Mouse (Mus musculus) adrenal gland, adult 2 months (tissue): ENCODE measurements at regions not wholly inside any gene's neighbourhood (a gene's known extent, or its start where the extent isn't known, plus 50 kb on each side); places are given as distances from the start of the nearest gene placed in this dataset.
"Not testable (repeated sequence)": the region's sequence is repeated elsewhere in the genome, so short reads cannot be mapped to it uniquely, and the experiment has no call there.

Experiments
- DNase-seq: peaks from one replicate; pipeline ENCODE4 v3.0.0; 2021

DNA sequence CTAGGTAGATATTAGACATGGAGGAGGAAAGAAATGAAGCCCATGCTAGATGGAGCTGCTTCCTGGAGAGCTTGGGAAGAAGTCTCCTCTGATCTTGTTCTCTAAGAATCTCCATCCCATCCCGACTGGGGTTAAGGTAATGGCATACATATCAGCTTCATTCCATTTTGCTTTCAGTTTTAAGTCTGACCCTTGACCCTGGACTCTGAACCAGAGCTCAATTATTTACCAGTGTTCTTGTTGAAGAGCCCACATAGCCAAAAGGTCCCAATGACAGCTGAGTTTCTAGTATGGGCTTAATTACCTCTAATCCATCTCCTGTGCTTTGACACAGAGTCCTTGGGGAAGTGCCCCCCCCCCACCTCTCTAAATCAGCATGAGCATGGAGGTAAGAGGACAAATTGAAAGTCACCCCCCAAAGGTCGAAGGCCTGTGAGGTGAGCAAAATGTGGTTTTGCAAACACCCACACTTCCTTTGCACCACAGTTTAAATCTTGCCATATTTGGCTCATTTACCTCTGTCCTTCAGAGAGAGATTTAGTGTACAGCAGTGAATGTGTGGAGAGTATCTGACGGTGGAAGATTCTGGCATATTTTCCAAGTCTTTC lies 371.5 kb downstream of the Ets1 start:
- DNase-seq, result no peak

DNA sequence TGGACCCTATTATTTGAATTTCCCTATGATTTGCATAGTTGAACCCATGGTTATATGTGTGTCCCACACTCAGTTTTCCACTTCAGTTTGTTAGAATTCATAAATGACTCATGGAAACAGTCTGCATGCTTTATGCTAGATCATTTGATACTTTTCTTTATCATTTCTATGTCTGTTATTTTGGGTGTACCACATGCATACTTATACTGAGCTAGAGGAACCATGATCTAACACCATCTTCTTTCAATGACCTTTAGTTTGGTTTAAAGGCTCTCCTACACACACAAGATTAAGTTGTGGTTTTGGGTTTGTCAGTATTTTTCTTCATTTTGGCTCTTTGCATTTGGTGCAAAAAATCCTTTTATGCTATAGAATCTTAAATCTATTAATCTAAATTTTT lies 375.2 kb downstream of the Ets1 start:
- no peak for DNase-seq

DNA sequence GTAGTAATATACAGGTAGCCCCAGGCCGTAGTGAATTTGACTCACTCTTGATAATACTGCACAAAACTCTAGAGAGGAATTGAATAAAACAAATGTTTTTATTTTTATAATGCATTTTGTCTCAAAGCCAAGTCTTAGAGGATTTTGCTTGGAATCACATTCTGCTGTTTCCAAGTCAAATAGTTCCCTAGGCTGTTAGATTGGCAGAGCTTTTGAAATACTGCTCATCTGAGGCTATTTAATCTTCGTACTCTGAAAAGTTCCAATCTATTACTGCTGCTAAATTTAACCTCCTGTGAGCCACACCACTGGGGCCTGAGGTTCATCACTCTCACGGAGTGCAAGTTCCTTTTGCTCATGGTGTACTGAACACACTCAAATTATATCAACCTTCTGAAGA lies 399.4 kb downstream of the Ets1 start:
- no peak for DNase-seq

DNA sequence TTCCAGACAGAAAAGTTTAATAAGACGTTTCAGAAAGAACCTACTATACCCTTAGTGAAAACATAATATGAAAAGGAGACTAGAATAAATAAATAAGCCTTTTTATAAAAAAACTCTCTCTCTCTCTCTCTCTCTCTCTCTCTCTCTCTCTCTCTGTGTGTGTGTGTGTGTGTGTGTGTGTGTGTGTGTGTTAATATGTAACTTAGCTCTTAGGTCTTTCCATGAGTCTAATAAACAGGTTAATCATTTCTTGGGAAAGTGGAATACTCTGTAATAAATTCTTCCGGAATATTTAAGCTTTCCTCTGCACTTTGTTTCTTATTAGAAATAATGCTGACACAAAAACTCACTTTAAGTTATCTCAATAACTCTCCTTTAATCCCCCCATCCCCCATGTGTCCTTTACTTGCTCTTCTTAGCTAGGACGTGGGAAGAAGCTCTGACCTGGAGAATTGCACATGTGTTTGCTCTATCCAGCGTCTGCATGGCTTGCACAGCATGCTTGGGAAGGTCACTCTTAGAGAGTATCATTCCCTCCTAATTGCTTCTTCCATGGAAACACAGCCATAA lies 403.3 kb downstream of the Ets1 start:
- no peak for DNase-seq

DNA sequence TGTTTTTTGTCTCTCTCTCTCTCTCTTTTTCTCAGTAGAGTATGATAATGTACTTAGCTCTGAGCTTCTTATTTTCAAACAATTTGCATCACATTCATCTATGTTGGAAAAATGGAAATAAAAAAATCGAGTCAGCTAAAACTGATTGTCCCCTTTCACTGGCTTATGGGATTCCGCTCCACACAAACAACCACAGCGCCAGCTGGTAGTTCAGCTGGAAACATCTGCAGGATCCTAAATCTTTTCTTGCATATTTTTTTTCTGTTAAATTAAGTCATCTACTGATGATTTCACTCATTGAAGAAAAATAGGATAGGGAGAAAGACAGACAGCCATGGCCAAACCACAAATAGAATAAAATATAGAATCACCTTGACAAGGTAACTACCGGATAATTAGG lies 414.8 kb downstream of the Ets1 start:
- no peak for DNase-seq

DNA sequence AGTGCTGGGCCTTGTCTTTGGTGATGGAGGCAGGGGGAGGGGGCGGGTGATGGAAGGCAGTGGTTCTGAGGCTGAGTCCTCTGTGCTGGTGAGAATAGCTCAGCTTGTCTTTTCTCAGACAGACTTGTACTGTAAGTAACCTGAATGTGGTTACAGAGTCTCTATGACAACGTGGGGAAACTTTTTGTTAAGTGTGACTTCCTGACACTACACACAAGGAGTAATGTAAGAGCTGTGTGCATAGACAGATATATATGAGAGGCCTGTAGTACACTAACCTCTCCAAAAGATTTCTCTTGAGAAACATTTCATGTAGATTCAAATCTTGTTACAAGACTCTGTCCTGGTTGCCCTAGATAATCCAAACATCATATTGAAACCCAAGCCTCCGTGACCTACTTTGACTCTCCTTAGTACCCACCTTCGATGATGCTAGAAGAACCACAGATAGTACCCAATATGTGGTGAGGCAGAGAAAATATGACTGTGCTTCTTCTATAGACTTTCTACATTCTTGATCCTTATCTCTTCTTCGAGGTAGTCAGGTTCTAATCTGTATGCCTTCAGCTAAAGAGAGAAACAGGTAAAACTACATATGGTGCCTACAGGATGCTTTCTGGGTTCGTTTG lies 424.7 kb downstream of the Ets1 start:
- DNase-seq, result no peak

DNA sequence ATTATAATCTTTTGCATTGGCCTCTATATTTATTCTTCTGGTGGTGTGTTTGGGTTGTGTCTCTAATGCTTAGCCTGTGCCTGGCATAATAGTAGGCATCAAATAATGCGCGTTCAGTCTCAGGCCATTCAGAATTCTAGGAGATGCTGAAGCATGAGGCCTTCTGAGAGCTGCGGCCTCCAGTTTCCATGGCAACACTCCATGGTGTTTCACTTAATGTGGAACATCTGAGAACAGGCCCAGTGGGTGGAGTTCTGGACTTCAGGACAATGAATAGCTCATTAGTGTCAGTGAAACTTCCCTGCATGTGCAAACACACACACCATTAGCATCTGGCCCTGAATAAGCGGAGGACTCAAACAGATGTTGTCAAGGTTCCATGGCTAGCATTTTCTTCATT lies 426.5 kb downstream of the Ets1 start:
- no peak for DNase-seq

DNA sequence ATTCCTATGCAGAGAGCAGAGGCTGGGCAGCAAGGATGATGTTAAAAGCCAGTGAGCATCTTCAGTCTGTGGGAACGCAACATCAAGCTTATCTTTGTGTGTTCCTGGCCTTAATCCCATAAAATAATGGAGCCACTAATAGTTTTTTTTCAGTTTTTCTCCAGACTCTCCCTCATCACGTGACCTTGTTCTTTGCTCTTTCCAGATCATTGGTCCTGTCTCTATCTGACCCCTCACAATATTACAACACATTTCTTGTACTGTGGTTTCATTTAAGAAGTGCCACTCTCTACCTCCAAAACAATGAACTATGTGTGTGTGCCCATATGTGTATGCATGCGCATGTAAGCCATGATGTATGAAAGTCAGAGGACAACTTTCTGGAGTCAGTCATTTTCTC lies 429.3 kb downstream of the Ets1 start:
- no peak for DNase-seq

DNA sequence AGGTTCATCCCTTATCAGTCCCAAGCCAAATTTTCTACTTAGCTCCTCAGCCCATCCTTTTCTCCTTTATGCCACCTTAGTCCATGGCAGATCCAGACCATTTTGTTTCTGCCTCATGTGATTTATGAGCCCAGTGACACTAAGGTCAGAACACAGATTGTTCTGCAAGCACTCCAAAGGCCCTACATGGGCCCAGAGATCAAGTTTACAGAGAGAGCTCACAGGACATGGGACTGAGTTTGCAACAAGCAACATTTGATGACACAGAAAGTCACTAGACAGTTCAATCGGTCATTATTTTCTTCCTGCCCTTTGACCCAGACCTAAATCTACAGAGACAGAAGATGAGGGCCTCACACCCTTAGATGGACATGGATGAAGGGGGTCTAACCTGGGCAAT lies 431.5 kb downstream of the Ets1 start:
- DNase-seq, result no peak

DNA sequence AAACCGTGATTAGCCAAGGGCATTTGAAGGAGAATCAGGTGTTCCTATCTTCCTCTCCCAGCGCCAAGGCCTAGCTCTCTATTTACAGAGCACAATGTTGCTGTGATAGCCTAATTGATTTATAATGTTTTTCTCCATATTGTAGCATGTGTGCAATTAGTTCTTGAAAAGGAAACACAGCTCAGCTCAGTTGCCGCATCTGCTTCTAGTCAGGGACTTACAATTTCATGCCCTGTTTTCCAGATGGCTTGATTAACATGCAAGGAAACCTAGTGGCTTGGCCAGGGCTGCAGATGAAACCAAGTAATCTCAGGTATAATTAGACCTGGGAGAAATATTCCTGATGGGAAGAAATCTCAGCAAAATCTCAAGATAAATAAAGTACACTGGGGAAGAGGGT lies 434.1 kb downstream of the Ets1 start:
- no peak for DNase-seq

DNA sequence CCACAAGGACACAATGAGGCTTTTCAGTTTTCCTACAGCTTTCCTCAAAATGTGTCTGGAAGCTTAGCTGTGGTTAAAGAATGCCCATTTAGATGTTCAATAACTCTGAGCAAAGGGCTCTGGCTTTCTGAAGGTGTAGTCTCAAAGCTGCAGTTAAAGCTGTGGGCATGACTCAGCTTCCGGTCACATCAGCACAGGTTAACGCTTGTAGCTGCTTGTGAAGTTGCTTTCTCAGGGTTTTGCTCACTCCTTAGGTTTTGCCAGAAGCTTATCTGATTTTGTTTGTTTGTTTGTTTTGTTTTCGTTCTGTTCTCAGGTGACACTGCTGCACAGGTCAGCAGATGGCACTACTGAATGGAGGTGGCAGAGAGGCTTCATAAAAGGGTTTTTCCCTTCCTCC lies 444.2 kb downstream of the Ets1 start:
- no peak for DNase-seq

DNA sequence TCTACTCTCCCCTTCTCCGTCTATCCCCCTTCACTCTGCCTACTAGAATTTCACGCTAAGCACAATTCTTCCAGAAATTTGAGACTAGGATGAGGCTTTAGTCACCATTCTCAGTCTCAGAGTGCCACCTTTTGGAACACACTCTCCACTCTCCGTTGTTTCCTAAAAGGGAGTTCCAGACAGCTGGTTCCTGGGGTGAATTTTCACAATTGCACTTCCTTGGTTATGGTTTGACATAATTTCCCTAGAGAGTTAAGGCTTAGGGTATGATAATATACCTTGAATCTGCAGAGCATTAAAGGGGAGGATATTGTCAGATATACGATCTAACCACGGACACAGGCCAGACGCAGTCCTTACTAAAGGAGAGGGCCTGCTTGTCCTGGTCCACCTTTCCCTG lies 444.8 kb downstream of the Ets1 start:
- DNase-seq, result peak; percentile 6

DNA sequence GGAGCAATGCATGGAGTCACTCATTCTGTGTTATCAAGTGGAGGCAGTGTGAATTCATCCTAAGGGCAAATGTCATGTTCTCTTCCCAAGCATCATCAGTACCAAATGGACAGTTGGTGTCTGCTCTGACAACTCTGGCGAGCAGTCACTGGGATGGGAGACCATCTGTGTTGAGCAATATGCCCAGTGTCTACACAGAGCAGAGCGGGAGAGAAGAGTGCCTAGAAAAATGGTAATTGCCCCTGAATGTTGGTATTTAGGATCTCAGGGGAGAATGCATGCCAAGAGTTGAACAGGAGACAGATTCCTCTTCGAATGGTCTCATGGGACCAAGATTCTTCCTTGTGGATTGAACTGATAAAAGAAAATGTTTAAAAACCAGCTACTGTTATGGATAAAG lies 454.0 kb downstream of the Ets1 start:
- no peak for DNase-seq

DNA sequence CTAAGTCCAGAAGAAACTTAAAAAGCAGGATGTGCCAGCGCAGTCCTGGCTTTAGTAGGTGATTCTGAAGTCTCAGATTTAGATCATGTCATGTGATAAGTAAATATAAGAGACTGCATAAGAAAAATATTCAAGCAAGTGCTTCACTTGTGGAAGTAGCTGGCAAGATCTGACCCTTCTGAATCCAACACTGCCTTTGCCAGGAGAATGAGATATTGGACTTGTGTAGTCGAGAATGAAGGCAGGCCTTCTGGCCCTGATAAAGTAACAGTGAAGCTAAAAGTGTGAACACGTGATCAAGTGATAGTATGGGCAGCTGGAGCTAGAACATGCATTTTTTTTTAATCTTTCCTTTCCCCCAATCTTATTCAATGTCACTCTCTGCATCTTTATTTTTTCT lies 455.6 kb downstream of the Ets1 start:
- no peak for DNase-seq

DNA sequence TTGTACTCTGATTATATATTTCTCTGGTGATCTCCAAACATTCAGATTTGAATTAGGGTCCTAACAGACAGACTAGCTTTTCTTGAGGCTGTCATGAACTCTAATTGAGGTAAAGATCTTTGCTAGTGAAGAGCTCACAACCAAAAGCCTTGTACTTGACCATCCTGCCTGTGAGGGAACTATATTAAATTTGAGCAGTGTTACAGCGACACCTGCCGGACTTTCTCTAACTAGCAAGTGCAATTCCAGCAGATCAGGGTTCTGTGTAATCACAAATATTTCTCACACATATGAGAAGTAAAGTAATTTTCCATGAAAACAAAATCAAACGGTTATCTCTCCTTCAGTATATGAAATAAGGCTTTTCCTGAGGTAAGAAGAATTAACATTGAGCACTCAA lies 459.6 kb downstream of the Ets1 start:
- peak; percentile 60 for DNase-seq

DNA sequence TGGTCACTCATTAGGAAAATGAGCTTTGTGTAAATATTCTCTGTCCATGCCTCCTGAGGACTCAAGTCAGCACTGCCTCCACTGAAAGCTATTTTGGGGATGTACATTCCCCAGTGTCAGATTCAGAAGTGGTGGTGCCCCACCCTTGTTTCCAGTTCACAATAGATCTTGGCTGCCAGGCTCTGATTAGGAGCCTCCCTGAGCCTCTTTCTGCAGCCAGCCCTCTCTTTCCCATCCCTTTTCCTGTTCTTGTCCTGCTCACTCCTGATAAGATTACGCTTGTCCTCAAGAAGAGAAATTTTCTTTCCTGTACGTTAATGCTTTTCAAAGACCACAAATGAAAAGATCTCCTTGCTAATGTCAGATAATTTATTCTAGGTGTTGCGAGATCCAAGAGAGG lies 465.2 kb downstream of the Ets1 start:
- DNase-seq, result peak; percentile 30

DNA sequence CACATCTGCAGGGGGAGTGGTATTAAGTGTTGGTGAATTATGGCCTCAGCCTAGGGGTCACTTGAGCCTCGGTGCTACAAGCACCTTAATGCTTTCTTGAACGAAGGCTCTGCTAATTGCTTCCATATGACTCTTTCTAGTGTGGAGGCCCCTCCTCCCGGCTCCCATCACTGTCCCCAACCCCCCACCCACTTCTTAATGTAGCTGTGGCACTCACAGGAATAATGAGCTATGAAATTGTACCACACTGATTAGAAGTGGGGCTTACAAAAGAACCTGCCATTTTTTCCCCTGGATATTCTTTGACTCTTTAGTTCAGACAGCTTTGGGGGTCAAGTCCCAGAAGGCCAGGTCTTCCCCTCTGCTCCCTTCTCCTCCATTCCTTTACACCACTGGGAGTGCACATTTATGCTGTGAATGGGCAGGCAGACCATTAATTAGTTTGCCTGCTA lies 468.6 kb downstream of the Ets1 start:
- DNase-seq, result no peak

DNA sequence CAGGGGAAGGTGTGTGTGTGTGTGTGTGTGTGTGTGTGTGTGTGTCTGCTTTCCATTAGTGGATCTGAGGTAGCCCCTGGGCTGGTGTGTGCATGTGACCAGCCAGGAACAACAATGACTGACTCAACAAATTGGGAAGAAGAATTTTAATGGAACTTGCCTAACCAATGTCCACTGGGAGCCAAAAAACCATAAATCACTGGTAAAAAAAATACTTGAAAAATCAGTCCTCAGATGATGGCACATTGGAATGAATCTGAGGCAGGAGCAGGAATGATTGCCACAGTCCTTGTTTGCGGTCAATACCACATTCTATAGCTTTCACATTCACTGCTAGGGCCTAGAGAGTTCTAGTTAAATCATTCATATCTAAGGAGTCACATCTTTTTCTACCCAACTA lies 487.8 kb downstream of the Ets1 start:
- no peak for DNase-seq

DNA sequence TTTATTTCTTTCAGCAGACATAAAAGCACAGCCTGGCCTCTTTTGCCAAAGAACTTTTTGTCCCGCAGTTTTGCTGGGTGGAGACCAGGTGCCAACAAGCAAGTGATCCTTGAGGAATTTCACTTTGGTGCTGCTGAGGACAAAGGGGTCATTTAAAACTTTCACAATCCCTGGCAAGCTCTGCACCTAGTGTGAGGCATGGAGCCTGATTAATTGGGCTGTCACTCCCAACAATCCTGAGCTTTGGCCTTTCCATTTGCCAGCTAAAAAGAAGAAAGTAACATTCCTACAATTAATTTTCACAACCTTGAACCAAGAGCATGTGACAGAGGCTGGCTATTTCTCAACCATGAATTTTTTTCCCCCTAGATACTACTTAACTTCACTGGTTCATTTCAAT lies 516.2 kb downstream of the Ets1 start:
- peak; percentile 54 for DNase-seq

DNA sequence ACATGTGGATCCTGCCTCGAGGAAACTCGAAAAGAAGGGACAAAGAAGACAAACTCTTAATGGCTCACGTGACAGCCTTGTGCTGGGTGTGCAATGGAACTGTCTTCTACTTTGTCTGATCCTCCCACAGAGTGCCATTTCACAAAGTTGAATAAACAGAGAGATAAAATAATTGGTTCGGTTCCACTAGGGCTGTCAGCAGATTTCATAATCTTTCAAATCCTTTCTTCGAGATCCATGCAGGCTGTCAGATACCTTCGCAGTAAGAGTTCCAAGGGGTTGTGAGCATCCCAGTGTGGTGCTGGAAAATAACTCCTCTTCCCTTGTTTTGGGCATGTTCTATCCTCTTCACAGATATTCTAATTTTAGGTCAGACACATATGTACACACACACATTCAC lies 532.1 kb downstream of the Ets1 start:
- no peak for DNase-seq

DNA sequence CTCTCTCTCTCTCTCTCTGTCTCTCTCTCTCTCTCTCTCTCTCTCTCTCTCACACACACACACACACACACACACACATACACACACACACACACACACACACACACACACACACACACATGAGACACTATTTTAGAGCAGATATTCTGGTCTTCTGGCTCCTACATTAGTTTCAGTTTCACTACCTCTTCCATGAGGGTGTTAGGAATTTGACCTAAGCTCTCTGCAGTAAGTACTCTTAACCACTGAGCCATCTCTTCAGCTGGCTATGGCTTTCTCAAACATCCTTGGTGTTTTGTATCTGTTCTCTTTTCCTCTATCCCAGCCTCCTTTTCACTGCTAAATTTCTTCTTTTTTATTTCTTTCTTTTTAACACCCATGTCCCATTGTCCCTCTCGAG lies 533.1 kb downstream of the Ets1 start:
- DNase-seq, result not testable (repeated sequence)

DNA sequence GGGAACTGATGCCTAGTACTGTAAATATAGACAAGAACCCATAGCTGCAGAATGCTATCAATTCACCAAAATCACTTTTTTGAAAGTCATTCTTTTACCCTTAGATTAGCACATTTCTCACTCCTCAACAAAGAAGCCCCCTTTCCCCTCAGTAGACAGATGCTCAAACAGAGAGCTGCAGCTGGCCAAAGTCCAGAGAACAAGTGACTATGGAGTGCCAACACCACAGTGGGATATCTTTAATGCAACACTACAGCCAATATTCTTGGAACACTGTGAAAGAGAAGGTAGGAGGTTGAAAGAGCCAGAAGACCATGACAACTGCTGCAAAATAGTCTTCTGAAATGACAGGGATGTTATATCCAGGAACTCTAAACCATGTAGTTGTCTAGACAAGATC lies 544.0 kb downstream of the Ets1 start:
- no peak for DNase-seq

DNA sequence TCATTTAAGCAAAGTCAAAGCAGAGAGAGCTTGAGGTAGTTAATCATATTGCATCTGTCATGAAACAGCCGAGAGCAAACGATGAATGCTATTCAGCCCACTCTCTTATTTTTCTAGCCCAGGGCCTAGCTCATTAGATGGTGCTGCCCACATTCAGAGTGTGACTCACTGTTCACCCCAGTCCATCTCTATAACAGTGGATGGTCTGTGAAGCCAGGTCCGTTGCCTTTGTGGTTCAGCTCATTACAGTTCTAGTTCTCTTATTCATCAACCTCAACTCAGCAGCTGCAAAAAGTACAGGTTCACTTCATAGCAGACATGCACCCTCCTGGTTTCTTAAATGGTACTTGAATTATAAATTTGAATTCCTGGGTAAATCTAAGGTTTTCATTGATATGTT lies 551.2 kb downstream of the Ets1 start:
- no peak for DNase-seq

DNA sequence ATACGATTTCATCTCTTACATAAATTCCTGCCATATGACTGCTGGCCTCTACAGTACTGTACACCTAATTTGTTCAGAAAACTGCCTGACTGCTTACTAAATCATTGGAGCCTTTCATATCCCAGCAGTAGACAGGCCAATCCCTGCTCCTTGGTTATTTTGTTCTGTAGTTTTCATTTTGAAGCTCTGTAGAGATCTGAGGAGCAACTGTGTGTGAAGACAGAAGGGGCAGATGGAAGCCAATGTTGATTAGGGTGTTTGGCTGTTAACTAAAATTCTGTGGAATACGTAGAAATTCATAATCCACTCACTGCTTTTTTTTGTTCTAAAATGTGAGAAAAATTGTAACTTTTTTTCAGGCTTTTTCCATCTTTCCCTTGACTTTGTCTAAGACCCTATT lies 573.1 kb downstream of the Ets1 start:
- DNase-seq, result no peak
